Mouse (Mus musculus) adrenal gland, postnatal 25 days (tissue): ENCODE data around the gene Tas2r114. TPM values are rescaled to one million over a fixed set of nuclear protein-coding genes. Genes with fewer than 3 reads are reported as not detected.

ENCODE experiments used
- DNase-seq: peaks from one replicate; pipeline ENCODE4 v3.0.0; 2021; ENCODE audit warnings: mixed read lengths
- long read RNA-seq: library from polyadenylated mRNA; stranded (forward); transcript quantifications from one replicate; pipeline ENCODE4 v2.0.0, GENCODE M21; 2021
- total RNA-seq: library from RNA; stranded (reverse); gene quantifications from 2 replicates; pipeline ENCODE4 v1.2.3, GENCODE M21; 2021

Tas2r114 gene
- total RNA-seq = not detected in 2 replicates
- long read RNA-seq = 0 reads

GRCm38 (mm10) chr6:131689963-131690362 is at the start of gene Tas2r114:
TSS of gene Tas2r114 (minus strand) at chr6:131690063.
- no peak for DNase-seq

DNA sequence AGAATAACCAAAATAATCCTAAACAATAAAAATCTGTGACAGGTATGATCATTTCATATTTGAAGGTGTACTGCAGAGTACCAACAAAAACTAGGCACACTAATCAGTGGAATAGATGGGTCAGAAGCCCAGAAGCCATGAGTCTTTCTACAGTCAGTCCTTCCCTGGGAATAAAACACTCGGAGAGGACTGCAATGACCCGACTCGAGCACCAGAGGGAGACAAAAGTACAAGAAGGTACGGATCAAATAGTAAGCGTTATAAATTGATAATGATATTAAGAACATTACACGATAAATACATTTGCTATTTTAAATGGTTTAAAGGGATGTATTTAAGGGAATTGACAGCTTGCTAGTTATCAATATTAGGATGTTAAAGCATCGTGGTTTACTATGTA is 22.9 kb upstream of the Tas2r114 start:
- no peak for DNase-seq

- no peak for DNase-seq
Observed at GRCm38 (mm10) chr6:131687395-131687794, 2.5 kb downstream of the Tas2r114 start, which contains the start of gene Tas2r105. TSS of gene Tas2r105 (minus strand) at chr6:131687495.

GRCm38 (mm10) chr6:131685644-131686043 is 4.2 kb downstream of the Tas2r114 start, which contains the start of gene Tas2r104:
TSS of gene Tas2r104 (minus strand) at chr6:131685744.
- no peak for DNase-seq

- DNase-seq = no peak
Observed at GRCm38 (mm10) chr6:131678786-131679185, 11.1 kb downstream of the Tas2r114 start, which contains the start of gene Tas2r106. TSS of gene Tas2r106 (minus strand) at chr6:131678886.

DNA sequence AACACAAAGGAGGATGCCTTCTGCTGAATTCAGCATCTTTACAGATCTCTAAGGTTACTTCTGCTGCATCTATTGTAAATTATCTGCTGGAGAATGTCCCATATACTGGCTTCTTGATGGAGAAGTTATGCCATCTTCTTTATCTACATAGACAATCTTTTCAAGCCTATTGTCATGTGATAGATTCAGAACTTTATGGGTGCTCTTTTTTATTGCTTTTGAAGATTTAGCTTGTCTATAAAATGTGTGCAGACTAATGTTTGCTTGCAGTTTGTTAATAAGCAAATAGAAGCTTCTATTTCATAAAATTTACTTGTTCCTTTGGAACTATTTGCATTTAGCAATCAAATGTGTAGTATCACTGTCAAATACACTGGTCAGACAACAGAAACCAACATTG is 29.8 kb downstream of the Tas2r114 start, which contains the start of gene Tas2r107:
Gene Tas2r107 (minus strand): TSS at position 101 of the 400 bp plus-strand sequence.
- no peak for DNase-seq

Other genes starting within 250 kb of the Tas2r114 start
- gene 5430401F13Rik, start 203.7 kb downstream of the Tas2r114 start, total RNA-seq = not detected in 2 replicates
- not detected in 2 replicates for gene Gm6619, start 203.7 kb downstream of the Tas2r114 start, total RNA-seq
- not detected in 2 replicates for gene Tas2r130, start 59.2 kb downstream of the Tas2r114 start, total RNA-seq
- gene Tas2r107, start 29.9 kb downstream of the Tas2r114 start, total RNA-seq = not detected in 2 replicates
- gene Tas2r106, start 11.2 kb downstream of the Tas2r114 start, total RNA-seq = not detected in 2 replicates
- gene Tas2r104, start 4.3 kb downstream of the Tas2r114 start, total RNA-seq = not detected in 2 replicates
- gene Tas2r105, start 2.6 kb downstream of the Tas2r114 start, total RNA-seq = not detected in 2 replicates